Mouse (Mus musculus) spleen, postnatal 4 days (tissue): ENCODE data around the gene Serpinb7.

ENCODE experiments used
- DNase-seq, 2 experiments: peaks; one replicate each; pipeline ENCODE4 v3.0.0; 2022; ENCODE audit warnings: low spot score in 2 of 2

Gene Serpinb7

GRCm38 (mm10) chr1:107399355-107399754, at the start of gene Serpinb7:
Gene Serpinb7, plus strand, starts transcription at chr1:107399655.
- DNase-seq: no peak

- DNase-seq: peak in 1 of 2 experiments; percentile 22
These were observed 49.1 kb upstream of the Serpinb7 start for GRCm38 (mm10) chr1:107350392-107350791.

- DNase-seq: peak in 1 of 2 experiments; percentile 28
These were observed 48.3 kb upstream of the Serpinb7 start for GRCm38 (mm10) chr1:107351115-107351514.

GRCm38 (mm10) chr1:107353046-107353445, 46.4 kb upstream of the Serpinb7 start:
- no peak for DNase-seq

GRCm38 (mm10) chr1:107360898-107361297, 38.6 kb upstream of the Serpinb7 start, which contains the start of gene Serpinb11:
Gene Serpinb11, plus strand, starts transcription at chr1:107361198.
- no peak for DNase-seq

GRCm38 (mm10) chr1:107365973-107366372, 33.5 kb upstream of the Serpinb7 start:
- DNase-seq: no peak

- DNase-seq: no peak
These were observed 30.5 kb upstream of the Serpinb7 start for GRCm38 (mm10) chr1:107368944-107369343.

GRCm38 (mm10) chr1:107376952-107377351, 22.5 kb upstream of the Serpinb7 start:
- DNase-seq: no peak

- DNase-seq: no peak
These were observed 21.1 kb upstream of the Serpinb7 start for GRCm38 (mm10) chr1:107378368-107378767.

- no peak for DNase-seq
These were observed 18.0 kb upstream of the Serpinb7 start for GRCm38 (mm10) chr1:107381491-107381890.

- DNase-seq: no peak
These were observed 17.1 kb upstream of the Serpinb7 start for GRCm38 (mm10) chr1:107382404-107382803.

- DNase-seq: no peak
These were observed 14.9 kb upstream of the Serpinb7 start for GRCm38 (mm10) chr1:107384532-107384931.

GRCm38 (mm10) chr1:107389753-107390152, 9.7 kb upstream of the Serpinb7 start:
- DNase-seq: no peak

- no peak for DNase-seq
These were observed 2.0 kb upstream of the Serpinb7 start for GRCm38 (mm10) chr1:107397481-107397880.

GRCm38 (mm10) chr1:107402082-107402481, 2.6 kb downstream of the Serpinb7 start:
- DNase-seq: no peak

GRCm38 (mm10) chr1:107414650-107415049, 15.2 kb downstream of the Serpinb7 start:
- DNase-seq: no peak

GRCm38 (mm10) chr1:107422487-107422886, 23.0 kb downstream of the Serpinb7 start:
- DNase-seq: no peak

- no peak for DNase-seq
These were observed 31.8 kb downstream of the Serpinb7 start for GRCm38 (mm10) chr1:107431253-107431652.

- no peak for DNase-seq
These were observed 36.1 kb downstream of the Serpinb7 start for GRCm38 (mm10) chr1:107435528-107435927.

GRCm38 (mm10) chr1:107439462-107439861, 40.0 kb downstream of the Serpinb7 start:
- no peak for DNase-seq

- DNase-seq: no peak
These were observed 45.9 kb downstream of the Serpinb7 start for GRCm38 (mm10) chr1:107445352-107445751.

- no peak for DNase-seq
These were observed 47.9 kb downstream of the Serpinb7 start for GRCm38 (mm10) chr1:107447228-107447931.

- DNase-seq: no peak
These were observed 80.5 kb downstream of the Serpinb7 start for GRCm38 (mm10) chr1:107479909-107480308.

GRCm38 (mm10) chr1:107481452-107481851, 82.0 kb downstream of the Serpinb7 start:
- peak; percentile 49 to 80 for DNase-seq
